Mouse (Mus musculus): ENCODE measurements around the gene Tbc1d25. TPM values are rescaled to one million over a fixed set of nuclear protein-coding genes. Genes with fewer than 3 reads are reported as not detected.

Gene Tbc1d25
- polyA plus RNA-seq, 1 experiment from 2014 or later, result 14.3 TPM

DNA sequence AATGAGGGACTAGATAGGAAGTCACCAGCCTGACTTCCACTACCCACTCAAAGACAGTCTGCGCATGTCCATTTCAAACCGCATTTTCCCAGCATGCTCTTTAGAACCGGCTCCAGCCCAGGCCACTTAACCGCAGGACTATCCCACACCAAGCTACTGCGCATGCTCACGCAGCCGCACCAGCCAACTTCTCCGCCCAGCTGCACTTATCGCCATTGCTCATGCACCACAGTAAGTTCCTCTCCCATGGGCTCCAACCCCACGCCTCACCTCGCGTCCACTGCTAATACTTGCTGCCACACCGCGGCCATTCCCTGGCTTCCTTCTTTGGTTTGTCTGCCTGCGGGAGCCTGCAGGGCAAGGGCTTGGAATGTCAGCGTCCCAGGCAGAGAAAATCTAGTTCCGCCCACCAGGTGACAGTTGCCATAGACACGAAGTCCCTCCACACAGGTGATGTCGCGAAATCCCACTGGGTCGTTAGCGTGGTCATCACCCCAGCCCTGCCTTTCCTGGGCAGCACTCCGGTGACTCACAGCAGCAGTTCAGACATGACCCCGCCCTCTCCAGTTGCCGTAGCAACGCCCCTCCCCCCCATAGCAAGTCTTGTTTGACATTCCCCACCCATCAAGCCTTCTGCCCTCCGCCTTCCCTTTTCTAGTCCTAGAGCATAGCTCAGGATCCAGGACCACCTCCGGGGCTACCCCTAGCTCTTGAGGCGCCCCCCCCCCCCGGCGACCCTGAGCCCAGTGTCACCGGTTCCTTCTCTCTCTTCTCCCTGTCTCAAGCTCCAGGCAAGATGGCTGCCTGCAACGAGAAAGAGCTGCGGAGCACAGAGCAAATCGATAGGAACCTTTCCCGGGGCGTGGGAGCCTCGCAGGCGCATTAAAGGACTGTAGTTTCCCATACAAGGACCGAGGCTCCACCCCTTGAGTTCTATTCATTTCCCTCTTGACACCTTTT, 43.7 kb downstream of the Tbc1d25 start, which contains the start of gene Wdr13:
Wdr13 (minus strand) TSS at position 876 of the 960 bp plus-strand sequence.
- H3K9me3 ChIP-seq, result no peaks in the 10 kb centered on the region
- peak within 1 kb of the TSS; percentile 51 for H3K4me3 ChIP-seq
- H3K4me2 ChIP-seq (replicated peaks), result peak within 1 kb of the TSS; percentile 51
- H3K27ac ChIP-seq, result peak within 1 kb of the TSS; percentile 88
- WGBS, result 15% methylated on average over 39 of the region's 40 CpGs
- peak within 1 kb of the TSS; percentile 48 for H3K9ac ChIP-seq
- peaks cover 10% of the 10 kb centered on the region; the same call in 1 of the 2 replicates for H3K36me3 ChIP-seq
- H3K27me3 ChIP-seq, result no peaks in the 10 kb centered on the region
- ATAC-seq (ENCODE audit: insufficient number of reproducible peaks, insufficient read depth, low FRiP score, low TSS enrichment), result peak; percentile 73
- no peaks in the 10 kb centered on the region for H3K4me1 ChIP-seq

DNA sequence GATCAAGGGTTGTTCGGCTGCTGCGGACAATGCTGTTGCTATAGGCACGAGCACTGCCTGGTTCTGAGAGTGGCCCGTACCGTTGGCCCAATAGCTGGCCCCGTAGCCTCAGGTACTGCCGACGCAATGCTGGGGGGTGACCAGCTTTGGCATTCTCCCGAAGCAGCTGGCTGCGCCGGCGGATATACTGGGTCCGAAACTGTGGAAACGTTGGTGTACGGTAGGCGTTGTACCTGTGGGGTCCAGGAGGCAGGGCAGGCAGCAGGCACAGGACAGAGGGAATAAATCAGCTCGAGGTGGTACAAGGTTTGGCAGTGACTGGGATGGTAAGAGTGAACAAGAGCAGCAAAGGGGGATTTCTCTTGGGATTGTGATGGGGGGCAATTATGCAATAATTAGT, 44.6 kb downstream of the Tbc1d25 start:
- no peak overlapping the region for H3K9ac ChIP-seq
- ATAC-seq (ENCODE audit: insufficient number of reproducible peaks, insufficient read depth, low FRiP score, low TSS enrichment), result no peak
- no peaks in the 10 kb centered on the region for H3K27me3 ChIP-seq
- H3K36me3 ChIP-seq, result peaks cover 10% of the 10 kb centered on the region; the same call in 1 of the 2 replicates
- peak overlapping the region; percentile 51 for H3K4me2 ChIP-seq (replicated peaks)
- whole genome bisulfite sequencing, result 91% methylated on average over 17 of the region's 17 CpGs
- H3K4me3 ChIP-seq, result peak overlapping the region; percentile 51
- H3K9me3 ChIP-seq, result no peaks in the 10 kb centered on the region
- no peaks in the 10 kb centered on the region for H3K4me1 ChIP-seq
- H3K27ac ChIP-seq, result no peak overlapping the region

- H3K27ac ChIP-seq, result no peak overlapping the region
- no peak overlapping the region for H3K4me2 ChIP-seq (replicated peaks)
- H3K9me3 ChIP-seq, result no peaks in the 10 kb centered on the region
- peaks cover 20% of the 10 kb centered on the region for H3K36me3 ChIP-seq
- no peaks in the 10 kb centered on the region for H3K27me3 ChIP-seq
- 72% methylated on average over 7 of the region's 7 CpGs for WGBS
- no peak overlapping the region for H3K4me3 ChIP-seq
- H3K9ac ChIP-seq, result no peak overlapping the region
- no peaks in the 10 kb centered on the region for H3K4me1 ChIP-seq
- no peak for ATAC-seq (ENCODE audit: insufficient number of reproducible peaks, insufficient read depth, low FRiP score, low TSS enrichment)
Observed at GRCm38 (mm10) chrX:8125235-8125634, 50.7 kb downstream of the Tbc1d25 start.

- Histone ChIP-seq H3K36me3 (peaks cover 15% of the 10 kb centered on the region), H3K27ac (no peak overlapping the region), H3K9me3 (no peaks in the 10 kb centered on the region), H3K4me2 (replicated peaks) (no peak overlapping the region), H3K4me1 (no peaks in the 10 kb centered on the region), H3K4me3 (no peak overlapping the region), H3K27me3 (no peaks in the 10 kb centered on the region), H3K9ac (no peak overlapping the region)
- WGBS, result 83% methylated on average over 6 of the region's 6 CpGs
- no peak for ATAC-seq (ENCODE audit: insufficient number of reproducible peaks, insufficient read depth, low FRiP score, low TSS enrichment)
Observed at GRCm38 (mm10) chrX:8123821-8124470, 52.0 kb downstream of the Tbc1d25 start.

- Histone ChIP-seq H3K9ac (no peak overlapping the region), H3K27me3 (no peaks in the 10 kb centered on the region), H3K27ac (no peak overlapping the region), H3K9me3 (no peaks in the 10 kb centered on the region), H3K4me2 (replicated peaks) (no peak overlapping the region), H3K36me3 (no peaks in the 10 kb centered on the region), H3K4me3 (no peak overlapping the region), H3K4me1 (no peaks in the 10 kb centered on the region)
- no peak for ATAC-seq (ENCODE audit: insufficient number of reproducible peaks, insufficient read depth, low FRiP score, low TSS enrichment)
Observed at GRCm38 (mm10) chrX:8117264-8117663, 58.7 kb downstream of the Tbc1d25 start.

DNA sequence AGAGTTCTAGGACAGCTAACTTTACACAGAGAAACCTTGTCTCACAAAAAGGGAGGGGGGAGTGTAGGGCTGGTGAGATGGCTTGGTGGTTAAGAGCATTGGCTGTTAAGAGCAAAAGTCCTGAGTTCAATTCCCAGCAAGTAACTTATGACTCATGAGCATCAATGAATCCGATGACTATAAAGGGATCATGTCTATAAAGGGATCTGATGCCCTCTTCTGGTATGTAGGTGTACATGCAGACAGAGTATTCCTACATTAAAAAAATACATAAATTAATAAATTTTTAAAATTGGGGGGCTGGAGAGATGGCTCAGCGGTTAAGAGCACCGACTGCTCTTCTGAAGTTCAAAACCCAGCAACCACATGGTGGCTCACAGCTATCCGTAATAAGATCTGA, 60.7 kb downstream of the Tbc1d25 start:
- no peaks in the 10 kb centered on the region for H3K9me3 ChIP-seq
- WGBS, result 74% methylated on average over 4 of the region's 4 CpGs
- no peak overlapping the region for H3K4me3 ChIP-seq
- no peak overlapping the region for H3K4me2 ChIP-seq (replicated peaks)
- H3K27me3 ChIP-seq, result no peaks in the 10 kb centered on the region
- no peaks in the 10 kb centered on the region for H3K36me3 ChIP-seq
- H3K4me1 ChIP-seq, result no peaks in the 10 kb centered on the region
- H3K9ac ChIP-seq, result no peak overlapping the region
- no peak overlapping the region for H3K27ac ChIP-seq
- no peak for ATAC-seq (ENCODE audit: insufficient number of reproducible peaks, insufficient read depth, low FRiP score, low TSS enrichment)

GRCm38 (mm10) chrX:8105019-8105418, 71.0 kb downstream of the Tbc1d25 start:
- Histone ChIP-seq H3K27me3 (no peaks in the 10 kb centered on the region), H3K4me2 (replicated peaks) (no peak overlapping the region), H3K4me1 (0 out of 2 replicates have a peak, but pooled peaks cover 3% of the 10 kb centered on the region), H3K4me3 (no peak overlapping the region), H3K36me3 (no peaks in the 10 kb centered on the region), H3K9ac (no peak overlapping the region), H3K9me3 (no peaks in the 10 kb centered on the region), H3K27ac (no peak overlapping the region)
- no peak for ATAC-seq (ENCODE audit: insufficient number of reproducible peaks, insufficient read depth, low FRiP score, low TSS enrichment)
- 90% methylated on average over 3 of the region's 3 CpGs for WGBS

Other genes with a start within 250 kb of the Tbc1d25 start
- not detected in 2 replicates for gene Eras, start 247.6 kb downstream of the Tbc1d25 start, polyA plus RNA-seq (2016; fragmentation: Nextera tagmentation; extraction: Ambion mirVana)
- gene Hdac6, start 228.3 kb downstream of the Tbc1d25 start, polyA plus RNA-seq (2016; fragmentation: Nextera tagmentation; extraction: Ambion mirVana), result 49.3 and 53.7 TPM in 2 replicates
- 1.8 and 2.3 TPM in 2 replicates for gene Gata1, start 198.1 kb downstream of the Tbc1d25 start, polyA plus RNA-seq (2016; fragmentation: Nextera tagmentation; extraction: Ambion mirVana)
- not detected in 2 replicates for gene Glod5, start 157.7 kb downstream of the Tbc1d25 start, polyA plus RNA-seq (2016; fragmentation: Nextera tagmentation; extraction: Ambion mirVana)
- gene Suv39h1, start 101.4 kb downstream of the Tbc1d25 start, polyA plus RNA-seq (2016; fragmentation: Nextera tagmentation; extraction: Ambion mirVana), result 77.3 and 77.8 TPM in 2 replicates
- gene Was, start 85.7 kb downstream of the Tbc1d25 start, polyA plus RNA-seq (2016; fragmentation: Nextera tagmentation; extraction: Ambion mirVana), result 0.19 and 0.20 TPM in 2 replicates
- gene Wdr13, start 43.3 kb downstream of the Tbc1d25 start, polyA plus RNA-seq (2016; fragmentation: Nextera tagmentation; extraction: Ambion mirVana), result 23.1 and 23.6 TPM in 2 replicates
- gene Rbm3, start 30.3 kb downstream of the Tbc1d25 start, polyA plus RNA-seq (2016; fragmentation: Nextera tagmentation; extraction: Ambion mirVana), result 466 and 497 TPM in 2 replicates
- 28.4 and 30.8 TPM in 2 replicates for gene Ebp, start 17.3 kb upstream of the Tbc1d25 start, polyA plus RNA-seq (2016; fragmentation: Nextera tagmentation; extraction: Ambion mirVana)
- gene Porcn, start 30.3 kb upstream of the Tbc1d25 start, polyA plus RNA-seq (2016; fragmentation: Nextera tagmentation; extraction: Ambion mirVana), result 12.2 and 14.8 TPM in 2 replicates
- gene Ftsj1, start 76.2 kb upstream of the Tbc1d25 start, polyA plus RNA-seq (2016; fragmentation: Nextera tagmentation; extraction: Ambion mirVana), result 43.1 and 47.0 TPM in 2 replicates
- 1.4 and 1.5 TPM in 2 replicates for gene Slc38a5, start 95.0 kb upstream of the Tbc1d25 start, polyA plus RNA-seq (2016; fragmentation: Nextera tagmentation; extraction: Ambion mirVana)
- not detected in 2 replicates for gene Ssxb10, start 151.2 kb upstream of the Tbc1d25 start, polyA plus RNA-seq (2016; fragmentation: Nextera tagmentation; extraction: Ambion mirVana)
- not detected in 2 replicates for gene Ssxb9, start 190.8 kb upstream of the Tbc1d25 start, polyA plus RNA-seq (2016; fragmentation: Nextera tagmentation; extraction: Ambion mirVana)
- gene Ssxb1, start 237.1 kb upstream of the Tbc1d25 start, polyA plus RNA-seq (2016; fragmentation: Nextera tagmentation; extraction: Ambion mirVana), result not detected in 2 replicates

All from embryonic facial prominence, embryonic 12.5 days (tissue).